Mouse (Mus musculus) gastrocnemius, postnatal 36 days (tissue): Measurements from ENCODE around the gene Plekho2. TPM values are rescaled to one million over a fixed set of nuclear protein-coding genes. Genes with fewer than 3 reads are reported as not detected.
A peak's percentile ranks its signal among the peaks of the same experiment; 100 is the strongest.

Experiments used
- DNase-seq, 2 experiments: peaks; one replicate each; pipeline ENCODE4 v3.0.0; 2022
- intact Hi-C: fragments of 180-260 bp; cut with DNase I; formaldehyde crosslinking; loops from one replicate; pipeline ENCODE4 v1.15.1; 2025
- long read RNA-seq, 2 experiments: library from polyadenylated mRNA; stranded (forward); transcript quantifications; one replicate each; pipeline ENCODE4 v2.0.0; 2021
- total RNA-seq, 2 experiments: library from RNA; stranded (reverse); gene quantifications; 2 replicates each; pipeline ENCODE4 v1.2.3; 2021

Gene Plekho2
- total RNA-seq = 1 to 10 TPM; 5.2 to 5.9 TPM
- long read RNA-seq, experiment 1 = 0 reads
- long read RNA-seq, experiment 2, partial matches to known transcripts = 0 of 3 reads
- long read RNA-seq, experiment 2, other reads (novel, unspliced or antisense) = 3 of 3 reads

GRCm38 (mm10) chr9:65579781-65580371, at the start of gene Plekho2:
Gene Plekho2, minus strand, starts transcription at chr9:65580040.
- intact Hi-C loops = no loop called here
- peak; percentile 86 to 93 for DNase-seq

GRCm38 (mm10) chr9:65629025-65629766, 49.4 kb upstream of the Plekho2 start, which contains the start of gene Rbpms2:
Gene Rbpms2, plus strand, starts transcription at chr9:65629648.
- intact Hi-C loops = no loop called here
- no peak for DNase-seq

GRCm38 (mm10) chr9:65624266-65624665, 44.4 kb upstream of the Plekho2 start:
- intact Hi-C loops = no loop called here
- DNase-seq = no peak

GRCm38 (mm10) chr9:65622826-65623225, 43.0 kb upstream of the Plekho2 start:
- DNase-seq = no peak
- intact Hi-C loops = no loop called here

GRCm38 (mm10) chr9:65621666-65622065, 41.8 kb upstream of the Plekho2 start:
- no peak for DNase-seq
- intact Hi-C loops = no loop called here

GRCm38 (mm10) chr9:65621196-65621595, 41.4 kb upstream of the Plekho2 start:
- intact Hi-C loops = no loop called here

GRCm38 (mm10) chr9:65619311-65619710, 39.5 kb upstream of the Plekho2 start:
- DNase-seq = no peak
- intact Hi-C loops = no loop called here

More at GRCm38 (mm10) chr9:65621196-65621595, 41.4 kb upstream of the Plekho2 start:
- DNase-seq = no peak

GRCm38 (mm10) chr9:65613098-65613497, 33.3 kb upstream of the Plekho2 start:
- intact Hi-C loops = no loop called here
- DNase-seq = no peak

- no peak for DNase-seq
- intact Hi-C loops = no loop called here
These were observed 32.2 kb upstream of the Plekho2 start for GRCm38 (mm10) chr9:65611969-65612486.

- DNase-seq = no peak
- intact Hi-C loops = loop anchor here (2.0 to 5.0 kb wide), 2 partner anchors 54 to 220 kb away; partner anchors contain the start of gene Zfp609
These were observed 27.3 kb upstream of the Plekho2 start for GRCm38 (mm10) chr9:65607120-65607519.

GRCm38 (mm10) chr9:65606321-65607109, 26.7 kb upstream of the Plekho2 start:
- intact Hi-C loops = loop anchor here (2.0 to 5.0 kb wide), 2 partner anchors 54 to 221 kb away; partner anchors contain the start of gene Zfp609
- no peak for DNase-seq

GRCm38 (mm10) chr9:65605471-65606136, 25.8 kb upstream of the Plekho2 start:
- DNase-seq = peak in 1 of 2 experiments; percentile 33
- intact Hi-C loops = loop anchor here (1.0 to 5.0 kb wide), 3 partner anchors 55 to 222 kb away; partner anchors contain the start of gene Zfp609

- intact Hi-C loops = loop anchor here (5.0 kb wide), 1 partner anchor 244 kb away; no protein-coding TSS in a partner anchor
- no peak for DNase-seq
These were observed 23.7 kb upstream of the Plekho2 start for GRCm38 (mm10) chr9:65603401-65604102.

- no peak for DNase-seq
- intact Hi-C loops = loop anchor here (5.0 kb wide), 1 partner anchor 246 kb away; no protein-coding TSS in a partner anchor
These were observed 21.1 kb upstream of the Plekho2 start for GRCm38 (mm10) chr9:65600951-65601350.

GRCm38 (mm10) chr9:65598765-65599249, 19.0 kb upstream of the Plekho2 start:
- peak in 1 of 2 experiments; percentile 31 for DNase-seq
- intact Hi-C loops = no loop called here

- intact Hi-C loops = no loop called here
- DNase-seq = no peak
These were observed 13.8 kb upstream of the Plekho2 start for GRCm38 (mm10) chr9:65593596-65593995.

GRCm38 (mm10) chr9:65592721-65593120, 12.9 kb upstream of the Plekho2 start:
- intact Hi-C loops = no loop called here
- DNase-seq = no peak

GRCm38 (mm10) chr9:65589091-65589490, 9.3 kb upstream of the Plekho2 start:
- intact Hi-C loops = no loop called here
- no peak for DNase-seq
